Mouse (Mus musculus) liver, postnatal 0 days (tissue): Measurements from ENCODE around the gene Gm49450.

Experiments used
- CTCF ChIP-seq: sonication (generic); IDR thresholded peaks from 2 replicates; pipeline ENCODE4 v1.5.1; 2016; ENCODE audit warnings: antibody characterized with exemption, low read depth
- EP300 ChIP-seq: IDR thresholded peaks from 2 replicates; pipeline ENCODE4 v1.6.1; 2016; ENCODE audit warnings: antibody characterized with exemption, low read depth, mild to moderate bottlenecking

DNA sequence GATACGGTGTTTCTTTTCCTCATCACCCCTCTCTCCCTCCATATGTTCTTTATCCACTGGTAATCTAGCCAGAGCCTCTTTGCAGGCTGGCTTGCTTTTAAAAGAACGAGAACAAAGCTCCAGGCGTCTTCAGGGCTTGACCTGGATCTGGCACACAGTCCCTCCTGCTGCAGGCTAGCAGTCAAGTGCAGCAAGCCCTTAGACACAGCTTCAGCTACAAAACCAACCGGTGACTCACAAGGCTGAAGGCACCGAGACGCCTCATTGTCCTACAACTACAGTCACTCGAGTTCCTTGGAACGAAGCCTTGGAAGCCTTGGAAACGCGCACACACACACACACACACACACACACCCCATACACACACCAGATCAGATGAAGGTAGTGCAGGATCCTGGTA, 12.5 kb downstream of the Gm49450 start:
- TF ChIP-seq CTCF (no peak), EP300 (no peak)
